Mouse (Mus musculus): Measurements from ENCODE around the gene Cryge. TPM values are rescaled to one million over a fixed set of nuclear protein-coding genes. Genes with fewer than 3 reads are reported as not detected.

The Cryge gene
- polyA plus RNA-seq, 2 experiments: not detected

DNA sequence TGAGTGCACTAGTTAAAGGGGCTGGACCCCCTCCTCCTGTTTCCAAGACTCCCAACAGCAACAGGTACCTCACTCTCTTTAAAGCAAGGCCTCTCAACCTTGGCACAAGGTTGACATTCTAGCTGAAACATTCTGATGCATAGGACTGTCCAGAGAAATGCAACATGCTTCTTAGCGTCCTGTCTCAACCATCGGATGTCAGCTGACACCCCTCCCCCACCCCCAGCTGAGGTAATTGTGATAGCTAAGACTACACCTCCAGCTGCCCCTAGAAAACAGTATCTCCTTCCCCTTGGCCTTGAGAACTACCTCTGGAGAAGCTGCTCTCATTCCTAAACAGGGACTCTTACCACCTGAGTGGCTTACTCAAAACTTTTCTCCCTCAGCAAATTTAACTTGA is 1.2 kb upstream of the Cryge start:
- no peaks in the 10 kb centered on the region for H3K36me3 ChIP-seq (ENCODE audit: control insufficient read depth, insufficient read depth, low read length)
- no peak for ATAC-seq (ENCODE audit: low FRiP score, low read depth)
- H3K27ac ChIP-seq (replicated peaks; ENCODE audit: low read depth, low read length): no peak overlapping the region
- no peaks in the 10 kb centered on the region for H3K27me3 ChIP-seq (ENCODE audit: control insufficient read depth, insufficient read depth, low read length)
- no peak for TF ChIP-seq POLR2A (IDR thresholded peaks at IDR 0.05; ENCODE audit: borderline replicate concordance, extremely low read depth, insufficient read depth, insufficient read length)
- no peak overlapping the region for H3K9ac ChIP-seq (ENCODE audit: low read depth, low read length, severe bottlenecking)
- no peak overlapping the region for H3K4me3 ChIP-seq (replicated peaks; ENCODE audit: low read length)
- no peak for DNase-seq (ENCODE audit: low spot score)
- H3K9me3 ChIP-seq (ENCODE audit: control insufficient read depth, low read length): no peaks in the 10 kb centered on the region
- H3K4me2 ChIP-seq (replicated peaks; ENCODE audit: low read depth, low read length, severe bottlenecking): no peak overlapping the region
- H3K4me1 ChIP-seq (ENCODE audit: control insufficient read depth, insufficient read depth, low read length): no peaks in the 10 kb centered on the region
- 31% methylated on average over 2 of the region's 2 CpGs for WGBS

DNA sequence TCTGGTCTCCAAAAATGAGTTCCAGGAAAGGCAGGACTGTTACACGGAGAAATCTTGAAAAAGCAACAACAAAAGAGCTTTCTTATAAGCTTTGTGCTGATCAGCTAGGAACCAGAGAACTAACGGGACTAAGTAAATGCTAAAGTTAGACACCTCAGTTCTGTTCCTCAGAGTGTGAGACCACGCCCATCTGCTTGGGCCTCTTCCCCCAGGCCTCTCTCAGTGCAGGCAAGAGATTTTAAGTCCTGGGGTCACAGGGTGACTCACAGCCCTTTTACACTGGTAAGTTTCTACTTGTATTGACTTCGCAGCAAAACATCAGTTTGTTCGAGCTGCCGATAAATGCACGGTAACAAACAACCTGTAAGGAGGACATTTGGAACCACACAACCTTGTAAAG is 747 bp upstream of the Cryge start:
- H3K4me2 ChIP-seq (replicated peaks; ENCODE audit: low read depth, low read length, severe bottlenecking): no peak overlapping the region
- TF ChIP-seq POLR2A (IDR thresholded peaks at IDR 0.05; ENCODE audit: borderline replicate concordance, extremely low read depth, insufficient read depth, insufficient read length): no peak
- no peaks in the 10 kb centered on the region for H3K27me3 ChIP-seq (ENCODE audit: control insufficient read depth, insufficient read depth, low read length)
- 60% methylated on average over 7 of the region's 7 CpGs for WGBS
- H3K4me3 ChIP-seq (replicated peaks; ENCODE audit: low read length): no peak overlapping the region
- DNase-seq (ENCODE audit: low spot score): no peak
- no peak overlapping the region for H3K27ac ChIP-seq (replicated peaks; ENCODE audit: low read depth, low read length)
- H3K9me3 ChIP-seq (ENCODE audit: control insufficient read depth, low read length): no peaks in the 10 kb centered on the region
- H3K36me3 ChIP-seq (ENCODE audit: control insufficient read depth, insufficient read depth, low read length): no peaks in the 10 kb centered on the region
- H3K4me1 ChIP-seq (ENCODE audit: control insufficient read depth, insufficient read depth, low read length): no peaks in the 10 kb centered on the region
- H3K9ac ChIP-seq (ENCODE audit: low read depth, low read length, severe bottlenecking): no peak overlapping the region
- no peak for ATAC-seq (ENCODE audit: low FRiP score, low read depth)

GRCm38 (mm10) chr1:65048781-65049180 is 2.2 kb downstream of the Cryge start:
- peak; percentile 63; the same call in 1 of the 2 replicates for ATAC-seq (ENCODE audit: low FRiP score, low read depth)
- H3K9ac ChIP-seq (ENCODE audit: low read depth, low read length, severe bottlenecking): no peak overlapping the region
- no peaks in the 10 kb centered on the region for H3K27me3 ChIP-seq (ENCODE audit: control insufficient read depth, insufficient read depth, low read length)
- H3K4me3 ChIP-seq (replicated peaks; ENCODE audit: low read length): no peak overlapping the region
- 52% methylated on average over 12 of the region's 12 CpGs for WGBS
- no peak overlapping the region for H3K27ac ChIP-seq (replicated peaks; ENCODE audit: low read depth, low read length)
- H3K36me3 ChIP-seq (ENCODE audit: control insufficient read depth, insufficient read depth, low read length): no peaks in the 10 kb centered on the region
- DNase-seq (ENCODE audit: low spot score): peak; percentile 40
- no peaks in the 10 kb centered on the region for H3K9me3 ChIP-seq (ENCODE audit: control insufficient read depth, low read length)
- H3K4me1 ChIP-seq (ENCODE audit: control insufficient read depth, insufficient read depth, low read length): no peaks in the 10 kb centered on the region
- no peak for TF ChIP-seq POLR2A (IDR thresholded peaks at IDR 0.05; ENCODE audit: borderline replicate concordance, extremely low read depth, insufficient read depth, insufficient read length)
- H3K4me2 ChIP-seq (replicated peaks; ENCODE audit: low read depth, low read length, severe bottlenecking): no peak overlapping the region

- WGBS: 40% methylated on average over 8 of the region's 8 CpGs
- Histone ChIP-seq H3K36me3 (ENCODE audit: control insufficient read depth, insufficient read depth, low read length) (no peaks in the 10 kb centered on the region), H3K9ac (ENCODE audit: low read depth, low read length, severe bottlenecking) (no peak overlapping the region), H3K4me3 (replicated peaks; ENCODE audit: low read length) (no peak overlapping the region), H3K27me3 (ENCODE audit: control insufficient read depth, insufficient read depth, low read length) (no peaks in the 10 kb centered on the region), H3K9me3 (ENCODE audit: control insufficient read depth, low read length) (no peaks in the 10 kb centered on the region), H3K27ac (replicated peaks; ENCODE audit: low read depth, low read length) (no peak overlapping the region), H3K4me1 (ENCODE audit: control insufficient read depth, insufficient read depth, low read length) (no peaks in the 10 kb centered on the region), H3K4me2 (replicated peaks; ENCODE audit: low read depth, low read length, severe bottlenecking) (no peak overlapping the region)
- ATAC-seq (ENCODE audit: low FRiP score, low read depth) (no peak), DNase-seq (ENCODE audit: low spot score) (peak; percentile 64)
- no peak for TF ChIP-seq POLR2A (IDR thresholded peaks at IDR 0.05; ENCODE audit: borderline replicate concordance, extremely low read depth, insufficient read depth, insufficient read length)
Observed at GRCm38 (mm10) chr1:65046401-65047109, 4.4 kb downstream of the Cryge start.

DNA sequence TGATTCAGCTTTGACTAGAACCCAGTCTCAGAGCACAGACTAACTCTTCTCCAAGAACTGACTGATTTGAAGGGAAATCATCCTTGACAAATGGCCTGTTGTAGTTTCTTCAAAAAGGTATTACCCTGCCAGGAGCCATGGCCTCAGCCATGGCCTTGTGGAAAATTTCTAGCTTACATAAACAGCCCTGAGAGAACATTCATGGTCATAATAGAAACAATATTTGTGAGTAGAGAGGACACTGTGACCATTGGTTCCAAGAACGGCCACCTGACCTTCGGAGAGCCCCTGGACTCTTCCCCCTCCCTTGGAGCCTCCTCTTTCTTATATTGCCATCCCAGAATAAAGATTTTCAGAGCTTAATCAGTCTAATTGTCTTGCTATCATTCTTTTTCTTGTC is 7.5 kb downstream of the Cryge start:
- ATAC-seq (ENCODE audit: low FRiP score, low read depth) (no peak), DNase-seq (ENCODE audit: low spot score) (no peak)
- Histone ChIP-seq H3K4me2 (replicated peaks; ENCODE audit: low read depth, low read length, severe bottlenecking) (no peak overlapping the region), H3K36me3 (ENCODE audit: control insufficient read depth, insufficient read depth, low read length) (no peaks in the 10 kb centered on the region), H3K27ac (replicated peaks; ENCODE audit: low read depth, low read length) (no peak overlapping the region), H3K4me1 (ENCODE audit: control insufficient read depth, insufficient read depth, low read length) (no peaks in the 10 kb centered on the region), H3K9me3 (ENCODE audit: control insufficient read depth, low read length) (no peaks in the 10 kb centered on the region), H3K4me3 (replicated peaks; ENCODE audit: low read length) (no peak overlapping the region), H3K9ac (ENCODE audit: low read depth, low read length, severe bottlenecking) (no peak overlapping the region), H3K27me3 (ENCODE audit: control insufficient read depth, insufficient read depth, low read length) (no peaks in the 10 kb centered on the region)
- 93% methylated on average over 2 of the region's 2 CpGs for WGBS
- TF ChIP-seq POLR2A (IDR thresholded peaks at IDR 0.05; ENCODE audit: borderline replicate concordance, extremely low read depth, insufficient read depth, insufficient read length): no peak

All from limb, embryonic 14.5 days (tissue).